Mouse (Mus musculus) hindbrain, embryonic 15.5 days (tissue): Measurements from ENCODE around the gene Mysm1. TPM values are rescaled to one million over a fixed set of nuclear protein-coding genes. Genes with fewer than 3 reads are reported as not detected.

Experiments used
- ATAC-seq: fragments of 200-750 bp; cut with Nextera tagmentation; 2 replicates; pipeline ENCODE4 v1.8.0; 2017; ENCODE audit warnings: low read depth, moderate number of reproducible peaks, moderate TSS enrichment; ENCODE audit not compliant: low FRiP score
- H3K27ac ChIP-seq: fragments of 300-500 bp; sonication (generic); replicated peaks from 2 replicates; pipeline ENCODE4 v1.5.1; 2015; ENCODE audit warnings: mild to moderate bottlenecking, inconsistent platforms
- H3K27me3 ChIP-seq: fragments of 300-500 bp; sonication (generic); 2 replicates; pipeline ENCODE4 v1.6.1; 2015; ENCODE audit warnings: control low read depth, inconsistent platforms
- H3K36me3 ChIP-seq: fragments of 300-500 bp; sonication (generic); 2 replicates; pipeline ENCODE4 v1.6.1; 2015; ENCODE audit warnings: control low read depth, inconsistent platforms
- H3K4me1 ChIP-seq: fragments of 300-500 bp; sonication (generic); replicated peaks from 2 replicates; pipeline ENCODE4 v1.6.1; 2015; ENCODE audit warnings: control low read depth, inconsistent platforms
- H3K4me2 ChIP-seq: fragments of 300-500 bp; sonication (generic); 2 replicates; pipeline ENCODE4 v1.6.1; 2015; ENCODE audit warnings: moderate library complexity, mild to moderate bottlenecking, inconsistent platforms
- H3K4me3 ChIP-seq: fragments of 300-500 bp; sonication (generic); 2 replicates; pipeline ENCODE4 v1.5.1; 2015; ENCODE audit warnings: mild to moderate bottlenecking, inconsistent platforms
- H3K9ac ChIP-seq: fragments of 300-500 bp; sonication (generic); 2 replicates; pipeline ENCODE4 v1.6.1; 2015; ENCODE audit warnings: inconsistent platforms
- H3K9me3 ChIP-seq: fragments of 300-500 bp; sonication (generic); 2 replicates; pipeline ENCODE4 v1.6.1; 2016; ENCODE audit warnings: control low read depth, inconsistent platforms
- WGBS: fragments of 180-500 bp; shearing (Covaris S2); methylation state at CpG from one replicate; pipeline ENCODE4 v1.1.7; 2015; 5-methylcytosine and 5-hydroxymethylcytosine counted together
- polyA plus RNA-seq: library from polyadenylated mRNA; unstranded; fragments of >200 nt; fragmentation: Nextera tagmentation; extraction: Ambion mirVana; gene quantifications from 2 replicates; pipeline ENCODE4 v1.2.1, GENCODE M21; 2015

Gene Mysm1
- polyA plus RNA-seq, 1 experiment from 2014 or later, result 24.6 TPM

DNA sequence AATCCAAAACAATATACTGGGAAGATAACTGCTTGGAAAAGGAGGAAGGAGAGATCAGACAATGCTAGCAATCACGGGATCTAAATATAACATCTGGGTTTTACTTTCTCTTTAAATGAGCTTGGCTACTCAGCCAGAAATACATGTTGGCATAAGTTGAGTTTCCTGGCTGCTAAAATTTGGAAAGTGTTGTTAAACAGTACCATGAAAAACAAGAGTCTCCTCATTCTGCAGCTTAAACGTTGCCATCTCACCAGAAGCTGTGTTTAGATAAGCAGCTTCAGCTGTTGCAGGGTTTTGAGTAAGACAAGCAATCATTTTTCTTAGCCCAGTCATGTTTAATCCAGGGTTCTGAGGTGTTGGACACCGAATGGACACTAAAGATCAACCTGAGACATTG, 77.1 kb downstream of the Mysm1 start:
- H3K4me3 ChIP-seq, result no peak overlapping the region
- 81% methylated on average over 3 of the region's 3 CpGs for WGBS
- ATAC-seq, result no peak
- no peak overlapping the region for H3K9ac ChIP-seq
- H3K36me3 ChIP-seq, result no peaks in the 10 kb centered on the region
- no peaks in the 10 kb centered on the region for H3K27me3 ChIP-seq
- H3K27ac ChIP-seq, result no peak overlapping the region
- no peaks in the 10 kb centered on the region for H3K9me3 ChIP-seq
- H3K4me1 ChIP-seq, result no peaks in the 10 kb centered on the region
- no peak overlapping the region for H3K4me2 ChIP-seq

DNA sequence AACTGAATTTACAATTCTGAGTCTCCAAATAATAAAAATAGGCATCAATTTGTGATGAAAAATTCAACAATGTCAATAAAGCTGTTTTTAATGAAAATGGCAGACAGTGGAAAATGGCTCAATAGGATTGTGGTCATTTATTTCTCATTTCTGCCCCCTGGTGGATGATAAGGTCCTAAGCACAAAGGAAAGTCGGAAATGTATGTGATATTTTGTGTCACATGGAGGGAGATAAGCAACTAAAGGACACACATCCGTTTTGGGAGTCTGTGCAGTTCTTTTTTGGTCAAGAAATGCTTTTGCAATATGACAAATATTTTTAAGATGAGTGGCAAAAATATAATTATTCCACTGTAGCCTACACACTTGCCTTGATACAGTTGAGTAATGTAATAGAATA, 78.2 kb downstream of the Mysm1 start:
- Histone ChIP-seq H3K4me3 (no peak overlapping the region), H3K9ac (no peak overlapping the region), H3K27ac (no peak overlapping the region), H3K9me3 (no peaks in the 10 kb centered on the region), H3K4me2 (no peak overlapping the region), H3K27me3 (no peaks in the 10 kb centered on the region), H3K4me1 (no peaks in the 10 kb centered on the region), H3K36me3 (no peaks in the 10 kb centered on the region)
- 23% methylated on average over 2 of the region's 2 CpGs for WGBS
- no peak for ATAC-seq

Other genes with a start within 250 kb of the Mysm1 start
- gene Tek, start 239.8 kb downstream of the Mysm1 start, polyA plus RNA-seq, result 9.4 and 9.7 TPM in 2 replicates
- gene Eqtn, start 50.3 kb downstream of the Mysm1 start, polyA plus RNA-seq, result 0.27 TPM in 1 of 2 replicates, not detected in the other
- 60.7 and 62.3 TPM in 2 replicates for gene Jun, start 73.1 kb upstream of the Mysm1 start, polyA plus RNA-seq